Mouse (Mus musculus) cortical plate, adult 2 months (tissue): ENCODE results near the gene Hspd1. TPM values are rescaled to one million over a fixed set of nuclear protein-coding genes. Genes with fewer than 3 reads are reported as not detected.
"Not testable (repeated sequence)": the region's sequence is repeated elsewhere in the genome, so short reads cannot be mapped to it uniquely, and the experiment has no call there.

Experiments used
- H3K27ac ChIP-seq: fragments of 200-500 bp; 2 replicates; pipeline ENCODE4 v1.5.1; 2012; ENCODE audit warnings: low read length, control low read depth, inconsistent platforms; ENCODE audit not compliant: insufficient read depth
- H3K4me1 ChIP-seq: fragments of 200-500 bp; 2 replicates; pipeline ENCODE4 v1.6.1; 2011; ENCODE audit warnings: low read length; ENCODE audit not compliant: control insufficient read depth, insufficient read depth
- H3K4me3 ChIP-seq: fragments of 200-500 bp; 2 replicates; pipeline ENCODE4 v1.5.1; 2011; ENCODE audit warnings: mild to moderate bottlenecking, low read length, control low read depth; ENCODE audit not compliant: insufficient read depth
- CTCF ChIP-seq: fragments of 200-500 bp; IDR thresholded peaks from 2 replicates; pipeline ENCODE4 v1.5.1; 2011; ENCODE audit warnings: mild to moderate bottlenecking, control low read depth, low read length; ENCODE audit not compliant: insufficient read depth; ENCODE audit errors: extremely low read depth
- POLR2A ChIP-seq: fragments of 200-500 bp; IDR thresholded peaks from 2 replicates; pipeline ENCODE4 v1.6.1; 2011; ENCODE audit warnings: mild to moderate bottlenecking, low read length, control low read depth; ENCODE audit not compliant: insufficient read depth; ENCODE audit errors: extremely low read depth
- polyA plus RNA-seq: library from polyadenylated mRNA; depleted of rRNA; stranded (reverse); fragments of >200 nt; gene quantifications from 2 replicates; pipeline ENCODE4 v1.2.3, GENCODE M21; 2012

Gene Hspd1
- polyA plus RNA-seq, 1 experiment: 98.4 TPM

- Histone ChIP-seq H3K27ac (peak overlapping the region; percentile 98), H3K4me3 (peak overlapping the region; percentile 96), H3K4me1 (peaks cover 2% of the 10 kb centered on the region; the same call in 1 of the 2 replicates)
- no peak for TF ChIP-seq CTCF
- 0 out of 2 replicates have a peak, but pooled peaks have one; percentile 42 for TF ChIP-seq POLR2A
Observed at GRCm38 (mm10) chr1:55087401-55087904, 590 bp downstream of the Hspd1 start.

GRCm38 (mm10) chr1:55086868-55087400 is 1.1 kb downstream of the Hspd1 start:
- peak overlapping the region; percentile 98; the same call in 1 of the 2 replicates for H3K27ac ChIP-seq
- H3K4me1 ChIP-seq: peaks cover 2% of the 10 kb centered on the region; the same call in 1 of the 2 replicates
- TF ChIP-seq POLR2A (no peak), CTCF (no peak)
- H3K4me3 ChIP-seq: peak overlapping the region; percentile 96

GRCm38 (mm10) chr1:55085781-55086366 is 2.2 kb downstream of the Hspd1 start:
- TF ChIP-seq POLR2A: no peak
- no peak for TF ChIP-seq CTCF
- H3K27ac ChIP-seq: no peak overlapping the region
- no peak overlapping the region; the same call in 1 of the 2 replicates for H3K4me3 ChIP-seq
- peaks cover 2% of the 10 kb centered on the region; the same call in 1 of the 2 replicates for H3K4me1 ChIP-seq

- H3K4me3 ChIP-seq: no peak overlapping the region
- no peak overlapping the region for H3K27ac ChIP-seq
- no peak for TF ChIP-seq CTCF
- H3K4me1 ChIP-seq: peaks cover 2% of the 10 kb centered on the region; the same call in 1 of the 2 replicates
Observed at GRCm38 (mm10) chr1:55082106-55082505, 5.9 kb downstream of the Hspd1 start.

- no peak overlapping the region for H3K4me3 ChIP-seq
- TF ChIP-seq CTCF (no peak), POLR2A (no peak)
Observed at GRCm38 (mm10) chr1:55079677-55080076, 8.4 kb downstream of the Hspd1 start.

GRCm38 (mm10) chr1:55076849-55077516 is 11.1 kb downstream of the Hspd1 start:
- Histone ChIP-seq H3K27ac (no peak overlapping the region), H3K4me3 (no peak overlapping the region), H3K4me1 (no peaks in the 10 kb centered on the region)
- no peak for TF ChIP-seq POLR2A
- TF ChIP-seq CTCF: no peak

More at GRCm38 (mm10) chr1:55079677-55080076, 8.4 kb downstream of the Hspd1 start:
- Histone ChIP-seq H3K27ac (no peak overlapping the region), H3K4me1 (no peaks in the 10 kb centered on the region)

- Histone ChIP-seq H3K27ac (no peak overlapping the region), H3K4me3 (no peak overlapping the region), H3K4me1 (no peaks in the 10 kb centered on the region)
- no peak for TF ChIP-seq POLR2A
- TF ChIP-seq CTCF: no peak
Observed at GRCm38 (mm10) chr1:55076395-55076743, 11.7 kb downstream of the Hspd1 start.

GRCm38 (mm10) chr1:55075652-55076394 is 12.2 kb downstream of the Hspd1 start:
- no peaks in the 10 kb centered on the region for H3K4me1 ChIP-seq
- H3K27ac ChIP-seq: no peak overlapping the region
- no peak overlapping the region for H3K4me3 ChIP-seq
- TF ChIP-seq CTCF (no peak), POLR2A (no peak)

GRCm38 (mm10) chr1:55074757-55075156 is 13.3 kb downstream of the Hspd1 start:
- Histone ChIP-seq H3K4me1 (no peaks in the 10 kb centered on the region), H3K4me3 (no peak overlapping the region), H3K27ac (no peak overlapping the region)
- TF ChIP-seq CTCF (no peak), POLR2A (no peak)

GRCm38 (mm10) chr1:55072328-55072727 is 15.7 kb downstream of the Hspd1 start:
- H3K27ac ChIP-seq, H3K4me1 ChIP-seq, H3K4me3 ChIP-seq: not testable (repeated sequence)
